Mouse (Mus musculus): ENCODE measurements at regions not wholly inside any gene's neighbourhood (a gene's known extent, or its start where the extent isn't known, plus 50 kb on each side); places are given as distances from the start of the nearest gene placed in this dataset.

DNA sequence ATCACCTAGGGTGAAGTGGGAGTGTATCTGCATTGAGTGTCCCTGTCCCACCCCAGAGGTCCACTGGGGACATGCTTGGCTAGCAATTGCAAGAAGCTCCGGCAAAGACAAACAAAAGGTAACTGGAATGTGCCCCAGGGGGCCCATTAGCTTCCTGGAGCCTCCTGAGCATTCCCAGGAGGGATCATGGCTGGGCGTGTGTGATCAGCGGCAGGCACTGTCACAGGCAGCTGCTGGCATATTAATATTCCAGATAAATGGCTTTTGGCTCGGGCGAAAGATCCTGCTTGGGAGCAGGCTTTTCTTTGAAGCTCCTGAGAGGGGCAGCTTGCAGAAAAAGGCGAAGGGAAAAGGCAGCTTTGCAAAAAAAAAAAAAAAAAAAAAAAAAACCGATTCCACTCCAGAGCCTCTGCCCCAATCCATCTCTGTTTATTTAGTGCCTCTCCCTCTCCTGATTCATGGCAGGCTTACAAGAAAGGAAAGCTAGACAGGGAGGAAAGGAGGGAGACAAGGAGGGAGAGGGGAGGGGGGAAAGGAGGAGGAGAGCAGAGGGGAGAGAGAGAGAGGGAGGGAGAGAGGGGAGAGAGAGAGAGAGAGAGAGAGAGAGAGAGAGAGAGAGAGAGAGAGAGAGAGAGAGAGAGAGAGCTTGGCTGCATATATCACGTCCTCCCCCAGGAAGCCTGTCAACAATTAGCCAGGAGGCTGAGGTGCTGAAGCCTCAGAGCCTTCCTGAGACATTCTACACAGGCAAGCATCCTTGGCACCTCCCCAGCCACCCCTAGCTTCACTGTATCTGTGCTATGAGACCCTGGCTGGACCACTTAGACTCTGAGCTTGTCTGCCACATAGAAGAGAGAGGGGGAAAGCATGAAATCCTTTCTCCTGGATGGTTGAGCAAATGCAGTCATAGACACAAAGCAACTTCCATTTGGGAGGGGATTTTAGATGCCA is 443.4 kb upstream of the Zmiz1 start:
- peak; percentile 41 for DNase-seq

DNA sequence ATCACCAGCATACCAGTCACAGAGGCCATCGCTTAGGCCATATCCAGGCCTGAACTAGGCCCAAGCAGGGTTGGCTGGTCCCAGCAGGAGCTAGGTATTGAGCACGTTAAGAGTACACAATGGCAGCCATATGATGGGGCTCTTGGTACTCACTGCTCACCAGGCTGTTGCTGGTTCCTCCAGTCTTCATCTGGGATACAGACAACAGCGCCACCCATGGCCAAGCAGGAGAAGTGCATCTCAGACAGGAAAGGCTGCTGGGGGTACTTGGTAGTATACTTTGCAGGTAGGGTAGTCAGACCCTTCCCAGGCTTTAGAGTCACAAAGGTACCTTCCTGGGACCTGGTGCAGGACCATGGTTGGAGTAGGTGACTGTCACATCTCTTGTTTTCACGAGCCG is 441.1 kb upstream of the Zmiz1 start:
- no peak for DNase-seq

DNA sequence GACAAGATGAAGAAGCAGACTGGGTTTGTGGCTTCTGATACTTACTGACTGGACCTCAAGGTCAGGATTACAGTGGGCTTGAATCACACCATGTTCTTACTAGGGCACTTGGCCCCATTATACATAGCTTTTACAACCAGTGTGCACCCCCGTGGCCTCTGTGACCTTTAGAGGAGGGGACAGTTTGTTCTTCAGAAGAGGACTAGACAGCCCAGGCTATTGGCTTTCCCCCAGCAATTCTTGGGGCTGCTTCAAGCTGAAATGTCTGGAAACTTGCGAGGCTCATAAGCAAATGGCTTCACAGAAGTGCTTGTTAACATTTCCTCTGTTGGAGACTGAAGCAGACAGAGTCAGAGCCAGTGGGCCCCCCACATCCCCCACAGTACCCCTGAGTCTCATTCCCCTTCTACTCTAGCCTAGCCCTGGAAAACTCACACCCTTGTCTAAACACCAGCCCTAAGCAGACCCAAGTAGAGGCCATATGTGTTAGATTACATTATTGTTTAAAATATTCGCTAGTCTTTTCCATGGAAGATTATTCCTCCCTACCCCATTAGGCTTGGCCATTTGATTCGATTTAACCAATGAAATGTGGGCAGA is 439.6 kb upstream of the Zmiz1 start:
- DNase-seq: no peak

DNA sequence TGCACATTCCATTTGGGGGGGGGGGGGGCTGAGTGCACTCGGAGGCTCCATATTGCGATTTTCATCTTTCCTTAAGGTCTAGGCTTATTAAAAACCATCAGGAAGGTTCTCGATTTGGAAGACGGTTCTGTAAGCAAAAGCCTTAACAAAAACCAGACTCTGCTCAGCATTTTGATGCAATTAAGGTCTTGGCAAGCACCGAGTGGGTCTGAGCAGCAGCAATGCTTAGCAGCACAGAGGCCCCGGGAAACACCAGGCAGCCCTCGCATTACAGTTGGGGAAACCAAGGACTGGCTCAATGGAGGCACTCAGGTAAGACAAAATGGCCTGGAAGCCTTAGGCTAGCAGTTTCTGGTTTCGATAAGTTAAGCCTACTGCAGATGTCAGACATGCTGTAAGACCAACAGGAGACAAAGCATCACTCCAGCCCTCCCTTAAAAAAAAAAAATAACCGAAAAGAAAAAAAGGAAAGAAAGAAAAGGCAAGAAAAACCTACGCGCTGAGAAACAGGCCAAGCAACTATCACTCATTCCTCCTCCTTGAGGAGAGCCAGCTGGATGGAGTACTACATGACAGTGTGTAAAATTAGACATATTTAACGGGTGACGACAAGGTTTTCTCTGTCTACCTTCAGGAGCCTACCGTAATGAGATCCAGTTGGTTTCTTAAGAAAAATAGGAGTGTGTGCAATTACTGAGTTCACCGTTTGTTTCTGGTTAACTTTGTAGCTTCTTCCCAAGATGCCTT is 436.3 kb upstream of the Zmiz1 start:
- no peak for DNase-seq

DNA sequence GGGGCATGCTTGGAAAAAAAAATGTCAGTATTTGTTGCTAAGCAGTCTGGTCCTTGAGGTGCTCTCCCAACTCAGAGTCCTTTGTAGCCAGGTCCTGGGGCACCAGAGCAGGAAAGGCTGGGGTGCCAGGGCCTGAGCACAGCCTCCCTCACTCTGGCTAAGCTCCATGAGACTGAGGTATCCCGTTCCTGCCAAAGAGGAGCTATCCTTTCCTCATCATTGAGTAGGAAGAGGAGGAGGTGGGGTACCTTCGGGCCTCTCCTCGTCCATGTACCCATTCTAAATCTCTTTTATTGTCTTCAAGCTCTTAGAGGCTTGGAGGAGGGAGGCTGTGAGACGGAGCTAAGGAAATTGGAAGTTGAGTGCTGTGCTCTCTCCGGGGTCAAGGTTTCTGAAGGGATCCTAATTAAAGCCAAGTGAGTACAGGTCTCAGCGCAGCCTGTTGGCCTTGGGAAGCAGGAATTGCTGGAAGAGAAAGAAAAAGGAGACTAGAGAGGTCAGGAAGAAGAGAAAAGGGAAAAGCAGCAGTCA is 435.6 kb upstream of the Zmiz1 start:
- no peak for DNase-seq

DNA sequence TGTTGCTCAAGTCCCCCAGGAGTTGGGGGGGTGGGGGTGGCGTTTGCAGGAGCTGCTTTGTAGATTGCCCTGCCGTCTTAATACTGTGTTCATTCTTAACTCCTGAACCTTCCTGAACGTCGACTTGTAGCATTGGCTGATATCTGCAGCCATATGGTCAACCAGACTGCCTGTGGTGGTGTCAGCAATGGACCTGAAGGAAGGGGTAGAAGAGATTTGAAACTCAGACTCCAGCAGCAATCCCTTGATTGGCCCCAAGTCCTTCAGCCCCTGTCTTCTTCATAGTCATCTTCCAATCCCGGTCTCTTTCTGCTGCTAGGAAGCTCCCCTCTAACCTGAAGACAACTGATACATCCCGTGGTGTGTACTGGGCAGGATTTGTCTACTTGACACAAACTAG is 433.9 kb upstream of the Zmiz1 start:
- DNase-seq: no peak

DNA sequence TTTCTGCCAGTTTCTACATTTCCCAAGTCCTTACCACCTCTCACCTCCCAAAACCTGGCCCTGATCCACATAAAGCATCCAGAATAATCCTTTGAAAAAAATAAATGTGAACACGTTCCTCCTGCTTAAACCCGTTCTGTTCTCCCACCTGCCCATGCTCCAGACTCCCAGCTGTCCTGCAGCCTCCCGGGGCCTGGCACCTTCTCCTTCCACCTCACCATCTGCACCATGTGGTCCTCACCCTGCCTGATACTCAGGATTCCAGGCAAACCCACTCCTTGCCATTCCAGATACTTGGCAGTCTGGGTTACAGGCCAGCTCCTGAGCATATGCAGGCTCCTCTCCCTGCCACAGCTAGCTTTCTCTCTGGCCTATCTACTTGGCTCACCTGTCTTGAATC is 431.9 kb upstream of the Zmiz1 start:
- DNase-seq: no peak

DNA sequence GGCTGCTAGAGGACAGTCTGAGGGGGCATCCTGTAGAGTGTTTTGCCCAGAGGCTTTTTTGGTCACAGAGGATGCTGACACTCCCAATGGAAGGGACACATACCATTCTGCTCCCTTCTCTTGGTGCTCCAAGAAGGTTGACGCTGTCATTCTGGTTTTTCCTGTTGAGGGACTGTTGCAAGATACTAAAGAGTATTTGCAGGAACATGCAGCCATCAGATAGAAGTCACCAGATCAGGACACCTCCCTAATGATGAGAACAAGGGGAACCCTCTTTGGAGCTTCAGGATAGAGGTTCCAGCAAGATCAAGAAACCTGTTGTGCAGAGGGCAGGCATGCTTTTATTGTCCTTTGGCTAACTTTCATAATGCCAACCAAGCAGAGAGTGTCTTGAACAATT is 431.1 kb upstream of the Zmiz1 start:
- no peak for DNase-seq

DNA sequence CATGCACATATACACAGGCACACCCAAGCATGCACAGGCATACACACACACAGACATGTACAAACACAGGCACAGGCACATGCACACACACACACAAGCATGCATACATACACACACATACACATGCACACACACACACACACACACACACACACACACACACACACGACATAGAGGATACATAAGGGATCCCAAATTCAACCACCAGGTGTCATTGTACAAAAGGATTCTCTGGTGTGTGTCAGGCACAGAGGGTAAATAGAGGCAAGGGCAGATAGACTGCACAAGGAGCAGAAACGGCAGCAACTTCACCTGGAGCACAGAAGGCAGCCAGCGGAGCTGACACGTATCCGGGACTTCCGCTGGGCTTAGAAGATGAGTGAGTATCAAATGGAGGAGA is 428.1 kb upstream of the Zmiz1 start:
- no peak for DNase-seq

DNA sequence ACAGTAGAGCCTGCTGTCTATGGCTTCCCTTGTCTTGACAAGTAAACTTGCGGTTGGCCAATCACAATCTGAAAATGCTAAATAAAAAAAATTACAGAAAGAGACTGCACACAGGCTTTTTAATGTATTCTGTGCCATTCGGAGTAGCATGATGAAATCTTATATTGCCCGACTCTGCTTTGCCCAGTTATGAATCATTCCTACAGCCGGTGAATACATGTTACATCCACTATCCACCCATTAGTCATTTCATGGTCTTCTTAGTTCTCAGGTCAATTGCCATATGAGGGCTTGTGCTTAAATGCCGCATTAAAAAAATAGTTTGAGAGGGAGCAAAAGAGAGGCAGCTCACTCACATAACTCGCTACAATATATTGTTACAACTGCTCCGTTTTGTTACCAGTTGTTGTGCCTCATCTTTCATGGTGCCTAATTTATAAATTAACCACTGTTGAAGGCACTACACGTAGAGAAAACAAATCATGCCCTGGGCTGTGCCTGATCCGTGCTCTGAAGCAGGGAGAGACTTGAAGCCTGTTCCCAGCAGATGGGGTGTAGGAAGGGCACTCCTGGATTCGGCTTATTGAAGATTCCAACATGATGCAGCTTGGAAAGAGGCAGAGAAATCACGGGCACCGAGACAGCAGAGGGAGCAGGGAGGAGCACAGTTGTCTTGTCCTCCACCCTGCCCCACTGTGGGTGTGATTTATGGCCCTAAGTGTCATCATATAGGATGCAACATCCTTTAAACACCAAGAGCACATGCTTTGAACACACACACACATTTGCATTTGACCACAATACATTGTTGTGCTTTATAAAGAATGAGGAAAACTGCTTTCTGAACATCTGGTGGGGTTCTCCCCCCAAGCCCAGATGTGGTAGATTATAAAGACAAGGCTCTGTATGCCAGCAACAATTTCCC is 427.0 kb upstream of the Zmiz1 start:
- no peak for DNase-seq

DNA sequence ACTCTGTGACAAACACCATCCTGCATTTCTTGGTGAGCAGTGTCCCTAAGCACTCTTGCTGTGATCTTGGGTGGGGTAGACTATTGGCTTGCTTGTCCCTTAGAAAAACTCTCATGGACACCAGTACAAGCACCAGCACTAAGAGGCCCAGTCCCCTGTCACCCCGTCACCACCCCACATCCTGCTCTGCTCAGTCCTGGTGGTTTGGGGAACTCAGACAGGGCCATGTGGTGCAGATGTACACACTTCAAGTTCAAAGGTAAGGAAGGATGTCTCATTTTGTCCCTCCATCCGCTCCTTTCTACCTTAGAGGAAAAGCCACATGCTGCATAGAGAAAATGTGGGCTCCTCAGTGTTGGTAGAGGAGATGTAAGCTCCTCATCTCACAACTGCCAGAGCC is 426.1 kb upstream of the Zmiz1 start:
- no peak for DNase-seq

DNA sequence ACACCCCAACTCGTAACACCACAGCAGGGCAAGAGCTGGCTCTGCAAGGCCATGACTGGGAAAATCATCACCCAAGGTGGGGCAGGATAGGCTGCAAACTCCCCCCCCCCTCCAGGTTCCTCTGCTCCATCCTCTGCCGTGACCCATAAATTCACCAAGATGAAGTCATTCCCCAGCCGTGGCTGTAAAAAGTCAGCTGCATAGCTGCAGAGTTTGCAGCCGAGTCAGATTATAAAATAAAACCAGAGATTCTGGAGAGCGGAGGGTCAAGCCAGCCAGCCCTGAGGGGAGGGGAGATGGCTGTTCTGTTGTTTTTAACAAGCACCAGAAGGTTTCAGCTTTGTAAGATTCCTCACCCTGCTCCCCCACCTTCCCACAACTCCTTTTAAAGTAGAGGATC is 416.7 kb upstream of the Zmiz1 start:
- no peak for DNase-seq

DNA sequence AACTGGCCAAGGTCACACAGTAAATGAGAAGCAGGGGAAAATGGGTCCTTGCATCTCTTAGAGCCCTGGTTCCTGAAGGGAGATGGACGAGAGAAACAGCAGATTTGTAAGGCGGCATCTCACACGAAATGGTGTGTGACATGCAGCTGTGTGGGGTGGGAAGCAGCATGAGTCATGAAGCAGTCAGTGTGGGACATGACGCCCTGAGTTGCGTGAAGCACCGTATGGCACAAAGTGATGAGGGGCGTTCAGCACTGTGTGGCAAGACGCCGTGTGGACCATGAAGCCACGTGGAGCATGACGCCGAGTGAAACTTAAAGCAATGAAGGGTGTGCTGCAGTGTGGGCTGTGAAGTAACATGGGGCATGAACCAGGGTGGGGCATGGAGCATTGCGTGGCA is 414.9 kb upstream of the Zmiz1 start:
- no peak for DNase-seq

DNA sequence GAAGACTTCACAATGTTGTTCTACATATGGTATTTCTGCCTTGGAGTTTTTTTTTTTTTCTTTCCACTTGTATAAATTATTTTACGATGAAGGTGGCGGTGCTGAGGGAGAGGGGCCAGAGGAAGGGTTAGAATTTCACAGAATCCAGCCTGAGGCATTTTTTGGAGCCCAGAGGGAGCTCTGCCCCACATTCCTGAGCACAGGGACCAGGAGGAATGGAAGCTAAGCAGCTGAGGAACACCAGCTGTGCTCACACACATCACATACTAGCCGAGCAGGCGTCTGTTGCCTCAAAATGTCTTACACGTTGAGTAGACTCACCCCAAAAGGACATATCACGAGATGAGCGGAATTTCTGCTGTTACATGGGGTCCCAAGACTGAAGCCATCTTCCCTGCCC is 414.1 kb upstream of the Zmiz1 start:
- no peak for DNase-seq

DNA sequence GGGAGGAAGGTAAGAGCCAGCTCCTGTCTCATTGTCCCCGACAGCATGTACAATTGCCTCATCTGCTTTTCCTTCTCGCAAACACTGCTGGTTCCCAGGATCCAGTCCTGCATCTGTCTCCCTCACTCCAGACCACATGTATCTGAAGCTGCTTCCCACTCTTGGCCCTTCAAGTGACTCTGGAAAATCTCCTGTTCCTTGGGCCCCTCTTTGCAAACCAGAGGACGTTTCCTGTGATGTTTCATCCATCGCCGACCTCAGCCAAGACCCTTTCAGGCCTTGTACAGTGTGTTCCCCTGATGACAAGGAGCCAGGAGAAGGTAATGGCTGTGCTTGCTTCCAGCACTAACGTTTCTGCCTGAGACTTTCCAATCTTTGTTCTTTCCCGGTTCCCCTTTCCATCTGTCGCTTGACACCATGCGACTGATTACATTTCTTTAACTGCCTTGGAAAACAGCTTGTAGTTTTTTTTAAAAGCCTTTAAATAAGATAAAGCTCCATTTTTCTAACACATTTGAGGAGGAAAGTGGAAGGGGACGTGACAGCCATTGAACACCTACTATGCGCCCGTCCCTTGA is 408.2 kb upstream of the Zmiz1 start:
- DNase-seq: no peak

DNA sequence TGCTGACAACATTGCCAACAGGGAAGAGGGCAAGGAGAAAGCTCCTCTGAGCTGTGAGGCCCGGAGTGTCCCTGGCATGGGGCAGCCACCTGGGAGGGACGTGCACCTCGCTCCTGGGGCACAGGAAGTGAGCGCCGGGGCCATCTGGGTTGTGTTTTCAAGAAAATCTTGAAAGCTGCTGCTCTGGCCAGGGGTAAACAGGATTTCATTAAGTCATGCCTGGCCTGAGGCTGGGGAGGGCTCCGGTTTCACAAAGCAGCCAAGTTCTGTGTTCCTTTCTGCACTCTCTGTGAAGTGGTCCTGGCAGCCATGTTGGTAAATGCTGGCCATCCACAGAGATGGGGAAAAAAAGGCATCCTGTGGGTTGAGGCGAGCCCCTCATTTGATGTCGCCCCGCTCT is 406.8 kb upstream of the Zmiz1 start:
- no peak for DNase-seq

DNA sequence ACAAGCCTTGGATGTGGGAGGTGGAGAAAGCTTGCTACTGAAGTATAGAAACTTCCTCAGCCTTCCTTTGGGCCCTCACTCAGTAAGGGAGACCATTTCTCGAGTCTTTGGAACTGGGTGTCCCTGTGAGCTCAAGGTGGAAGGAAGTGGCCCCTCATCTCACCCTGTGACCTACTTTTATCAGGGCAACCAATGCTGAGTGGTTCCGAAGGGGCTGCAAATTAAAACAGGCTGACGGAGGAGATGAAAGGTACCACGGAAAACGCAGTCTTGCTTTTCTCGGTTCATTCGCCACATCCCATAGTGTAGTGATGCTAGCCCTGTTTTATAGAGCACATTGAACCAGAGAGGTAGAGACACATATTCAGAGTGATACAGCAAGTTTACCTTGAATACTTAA is 399.6 kb upstream of the Zmiz1 start:
- no peak for DNase-seq

DNA sequence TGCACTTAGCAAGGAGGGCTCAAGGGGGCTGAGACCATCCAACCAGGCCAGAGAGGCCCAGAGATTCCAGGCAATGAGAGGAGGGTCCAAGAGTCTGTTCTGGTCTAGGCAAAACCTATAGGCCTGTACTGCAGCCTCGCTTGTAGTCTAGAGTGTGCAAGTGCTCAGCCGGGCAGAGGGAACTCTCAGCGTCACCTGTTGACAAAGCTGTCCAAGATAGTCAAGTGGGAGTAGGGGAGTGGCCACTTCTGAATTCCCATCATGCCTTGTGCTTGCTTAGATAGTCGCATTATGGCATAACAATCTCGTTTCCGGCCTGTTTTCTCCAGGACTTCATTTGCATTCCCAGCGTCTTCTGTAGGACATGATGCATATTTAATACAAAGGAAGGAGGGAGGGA is 398.7 kb upstream of the Zmiz1 start:
- no peak for DNase-seq

DNA sequence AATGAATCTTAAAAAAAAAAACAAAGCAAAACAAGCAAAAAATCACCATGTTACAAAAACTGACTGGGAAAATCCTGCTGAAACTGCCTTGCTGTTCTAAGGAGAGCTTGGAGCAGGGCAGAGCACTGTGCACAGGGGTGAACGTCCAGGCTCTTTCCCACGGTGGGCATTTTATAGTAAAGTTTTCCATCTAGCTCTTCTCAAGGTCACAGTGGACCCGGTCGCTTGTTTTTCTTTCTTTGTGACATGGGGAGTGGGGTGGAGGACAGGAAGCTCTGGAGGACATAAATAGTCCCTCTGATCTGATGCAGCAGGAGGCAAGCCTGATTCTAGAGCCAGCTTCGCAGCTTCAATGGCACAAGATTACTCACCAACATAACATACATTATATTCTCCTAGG is 395.9 kb upstream of the Zmiz1 start:
- DNase-seq: no peak

DNA sequence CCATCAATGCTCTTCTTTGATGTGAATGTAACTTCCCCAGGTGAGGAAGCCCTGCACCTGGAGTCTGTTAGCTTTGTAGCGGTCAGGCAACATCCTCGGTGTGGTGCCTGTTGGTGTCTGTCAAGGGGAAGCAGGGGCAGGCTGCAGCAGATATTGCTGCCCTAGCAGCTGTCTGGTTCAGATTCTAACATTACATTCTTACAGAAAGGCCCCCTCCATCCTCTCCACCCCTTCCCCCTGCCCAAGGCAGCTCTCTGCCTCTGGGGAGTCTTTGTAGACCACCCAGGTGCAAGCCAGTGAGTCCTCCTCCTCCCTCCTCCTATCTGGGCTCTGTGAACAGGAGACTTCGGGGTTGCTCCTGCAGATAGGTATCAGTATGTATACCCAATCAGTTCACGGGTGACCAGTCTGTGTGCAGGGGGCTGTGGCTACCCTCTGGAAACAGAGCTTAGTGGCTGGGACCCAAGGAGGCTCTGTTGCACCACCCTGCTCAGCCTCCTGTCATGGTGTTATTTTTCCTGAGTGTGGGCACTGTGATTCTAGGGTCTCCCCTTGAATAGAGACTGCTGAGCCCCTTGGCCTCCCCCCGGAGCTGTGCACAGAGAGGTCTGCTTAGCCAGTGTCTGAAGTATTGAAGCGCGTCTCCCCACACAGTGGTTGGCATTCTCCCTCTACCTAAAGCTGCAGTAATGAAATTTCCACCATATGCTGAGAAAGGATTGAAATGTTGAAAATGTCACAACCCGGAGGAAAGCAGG is 394.6 kb upstream of the Zmiz1 start:
- DNase-seq: no peak

DNA sequence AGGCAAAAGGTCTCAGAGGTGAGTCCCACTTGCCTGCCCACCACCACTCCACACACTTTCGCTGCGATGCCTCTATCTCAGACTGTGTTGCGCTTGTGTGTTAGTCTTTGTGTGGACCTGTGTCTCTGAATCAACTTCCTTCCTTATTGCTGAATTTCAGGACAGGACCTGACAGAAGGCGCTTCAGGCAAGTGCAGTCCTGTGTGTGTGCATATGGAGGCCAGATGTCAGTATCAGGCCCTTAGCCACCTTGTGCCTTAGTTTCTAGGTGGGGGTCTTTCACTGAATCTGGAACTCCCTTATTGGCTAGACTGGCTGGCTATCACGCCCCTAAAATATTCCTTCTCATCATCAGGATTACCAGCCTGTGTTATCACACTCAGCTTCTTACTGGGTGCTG is 391.6 kb upstream of the Zmiz1 start:
- no peak for DNase-seq

Measured in adrenal gland, postnatal 25 days (tissue).